Mouse (Mus musculus) right cerebral cortex, adult 2 months (tissue): ENCODE data around the gene Serpina6.
A peak's percentile ranks its signal among the peaks of the same experiment; 100 is the strongest.

Source experiments
- DNase-seq, 2 experiments: peaks; one replicate each; pipeline ENCODE4 v3.0.0; 2021 to 2022; ENCODE audit warnings: low spot score in 2 of 2

Gene Serpina6

DNA sequence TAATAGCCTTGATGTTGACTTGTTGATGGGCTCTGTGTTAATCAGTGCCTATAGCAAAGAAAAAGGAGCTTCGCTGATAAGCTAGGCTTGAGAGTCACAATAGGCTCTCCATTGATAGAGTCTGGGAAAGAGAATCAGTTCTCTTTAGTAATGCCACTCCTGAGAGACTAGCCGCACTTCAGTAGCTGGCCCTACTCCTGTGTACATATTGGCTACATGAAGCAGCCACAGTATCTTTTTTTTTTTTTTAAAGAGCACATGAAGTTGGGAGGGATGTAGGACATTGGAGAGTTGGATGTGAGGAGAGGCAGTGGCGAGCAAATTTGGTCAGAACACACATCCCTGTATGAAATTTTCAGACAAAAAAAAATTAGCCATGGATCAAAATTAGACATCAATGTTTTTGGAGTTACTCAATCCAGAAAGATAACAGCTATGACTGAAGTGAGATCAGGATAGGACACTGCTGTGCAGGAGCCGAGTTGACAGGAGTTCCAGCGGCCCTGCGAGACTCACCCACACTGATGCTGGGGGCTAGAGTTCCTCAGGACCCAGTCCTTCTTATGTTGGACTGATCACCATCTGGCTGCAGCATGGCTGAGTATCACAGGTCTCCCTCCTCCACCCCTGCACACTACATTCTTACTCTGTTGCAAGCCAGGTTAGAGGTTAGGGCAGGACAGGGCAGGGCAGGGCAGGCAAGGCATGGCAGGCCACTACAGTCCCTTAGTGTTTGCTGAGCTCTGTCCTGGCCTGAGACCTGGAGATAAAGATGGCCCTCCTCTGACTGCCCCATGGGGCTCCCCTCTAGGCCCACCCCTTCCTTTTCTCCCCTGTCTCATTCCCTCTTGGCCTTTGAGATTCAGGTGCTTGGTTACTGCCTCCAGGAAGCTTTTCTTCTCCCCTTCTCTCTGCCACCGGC, 1.6 kb downstream of the Serpina6 start:
- no peak for DNase-seq

DNA sequence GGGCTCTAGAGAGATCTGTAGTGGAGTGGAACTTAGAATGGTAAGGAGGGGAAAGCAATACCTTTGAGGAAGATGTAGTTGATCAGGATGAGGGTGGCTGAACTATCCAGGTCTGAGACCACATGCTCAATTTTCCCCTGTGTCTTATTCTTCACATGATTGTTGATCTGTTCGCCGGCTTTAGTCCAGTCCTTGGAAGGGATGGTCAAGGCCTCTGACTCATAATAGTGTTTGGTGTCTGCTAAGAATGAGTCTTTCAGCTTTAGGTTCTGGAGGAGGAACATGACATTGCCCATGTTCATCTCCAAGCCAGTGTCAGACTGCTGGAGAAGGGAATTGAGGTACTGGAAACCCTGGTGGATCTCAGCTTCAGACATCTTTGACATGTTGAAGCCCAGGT, 3.2 kb downstream of the Serpina6 start:
- no peak for DNase-seq

GRCm38 (mm10) chr12:103646314-103646713, 10.7 kb downstream of the Serpina6 start:
- DNase-seq = no peak

GRCm38 (mm10) chr12:103644601-103645000, 12.4 kb downstream of the Serpina6 start:
- DNase-seq = no peak

GRCm38 (mm10) chr12:103643818-103644217, 13.2 kb downstream of the Serpina6 start:
- DNase-seq = no peak

- DNase-seq = peak; percentile 88 to 90
These were observed 13.7 kb downstream of the Serpina6 start for GRCm38 (mm10) chr12:103643336-103643735.

DNA sequence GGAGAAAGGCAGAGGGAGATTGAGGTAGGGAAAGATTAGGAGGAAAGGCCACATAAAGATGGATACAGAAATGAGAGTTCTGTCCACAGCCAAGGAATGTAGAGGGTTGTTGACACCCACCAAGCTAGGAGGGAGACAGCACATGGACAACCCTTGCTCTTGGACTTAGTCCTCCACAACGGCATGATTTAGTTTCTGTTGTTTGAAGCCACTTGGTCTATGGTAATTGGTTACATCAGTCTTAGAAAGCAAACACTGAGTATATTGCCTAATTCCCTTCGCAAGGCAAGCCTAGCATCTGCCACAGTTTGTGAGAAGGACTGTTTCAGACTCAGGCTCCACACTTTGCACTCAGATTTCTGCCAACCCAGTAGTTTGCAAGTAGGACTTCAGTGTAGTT, 21.2 kb downstream of the Serpina6 start:
- DNase-seq = no peak

- no peak for DNase-seq
These were observed 22.6 kb downstream of the Serpina6 start for GRCm38 (mm10) chr12:103634430-103634829.

- DNase-seq = no peak
These were observed 25.8 kb downstream of the Serpina6 start, which contains the start of gene Serpina10 for GRCm38 (mm10) chr12:103631203-103631612. TSS of gene Serpina10 (minus strand) at chr12:103631444.

- DNase-seq = no peak
These were observed 40.2 kb downstream of the Serpina6 start for GRCm38 (mm10) chr12:103616860-103617261.

GRCm38 (mm10) chr12:103615734-103616133, 41.3 kb downstream of the Serpina6 start:
- DNase-seq = no peak

DNA sequence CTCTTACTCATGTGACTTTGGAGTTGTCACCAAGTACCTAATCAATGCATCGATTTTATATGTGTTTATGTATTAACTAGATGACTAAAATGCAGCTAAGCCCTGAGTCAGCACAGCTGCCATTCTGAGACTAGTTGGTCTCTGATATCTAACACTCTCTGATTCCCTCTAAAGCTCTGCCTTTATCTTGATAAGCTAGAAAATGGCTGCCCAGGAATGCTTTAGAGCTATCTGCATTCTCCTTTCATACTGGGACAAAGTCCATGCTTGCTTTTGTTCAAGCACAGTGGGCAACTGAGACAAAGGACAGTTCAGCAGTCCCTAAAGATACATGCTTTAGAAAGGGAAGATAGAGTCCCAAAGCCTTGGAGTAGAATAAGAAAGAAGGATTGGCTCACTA, 41.9 kb downstream of the Serpina6 start:
- no peak for DNase-seq

- no peak for DNase-seq
These were observed 55.2 kb downstream of the Serpina6 start for GRCm38 (mm10) chr12:103601839-103602238.

DNA sequence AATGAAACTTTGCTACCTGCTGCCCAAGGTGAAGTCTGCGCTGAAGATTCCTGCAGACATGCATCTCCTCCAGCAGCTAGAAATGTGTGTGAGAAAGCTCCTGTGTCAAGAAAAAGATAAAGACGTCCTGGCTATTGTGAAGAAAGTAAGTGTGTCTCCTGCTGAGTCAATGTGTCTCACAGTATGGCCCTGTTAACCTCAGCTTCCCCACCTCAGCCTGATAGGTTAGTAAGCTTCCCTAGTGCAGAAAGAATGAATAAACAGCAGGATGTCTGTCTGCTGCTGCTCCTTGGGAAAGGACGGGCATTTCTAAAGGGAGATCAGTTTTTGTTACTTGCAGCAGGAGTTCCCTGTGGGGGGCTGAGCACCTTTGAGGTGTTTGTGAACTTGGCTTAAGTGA, 56.6 kb downstream of the Serpina6 start:
- no peak for DNase-seq

GRCm38 (mm10) chr12:103598411-103598810, 58.6 kb downstream of the Serpina6 start:
- no peak for DNase-seq
